Mouse (Mus musculus) G1E (cell line): ENCODE measurements around the gene Dusp11.

Source experiments
- CTCF ChIP-seq: IDR thresholded peaks from 2 replicates; pipeline ENCODE4 v1.5.1; 2012; ENCODE audit warnings: low read depth, low read length, inconsistent platforms, mixed read lengths
- GATA1 ChIP-seq: IDR thresholded peaks from 2 replicates; pipeline ENCODE4 v1.6.1; 2012; ENCODE audit warnings: borderline replicate concordance, low read length, inconsistent platforms, mixed read lengths
- TAL1 ChIP-seq: conservative IDR thresholded peaks from 2 replicates; pipeline ENCODE4 v1.6.1; 2012; ENCODE audit warnings: low read depth, low read length, inconsistent platforms, mixed read lengths

DNA sequence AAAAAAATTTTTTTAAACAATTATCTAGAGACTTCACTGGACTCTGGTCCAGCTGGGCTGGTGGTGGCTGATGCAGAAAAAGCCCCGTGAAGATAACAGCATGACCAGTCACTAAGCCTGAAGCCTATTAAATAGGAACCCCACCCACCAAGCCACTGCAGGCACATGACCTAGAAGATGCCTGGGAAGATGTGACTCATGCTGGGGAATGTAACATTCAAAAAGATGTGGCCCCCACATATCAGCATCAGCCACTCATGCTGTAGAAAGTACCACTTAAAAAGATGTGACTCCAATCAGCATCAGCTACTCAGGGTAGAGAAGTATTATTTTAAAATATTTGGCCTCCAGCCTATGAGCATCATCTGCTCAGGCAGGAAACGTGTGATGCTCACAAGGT is 8.4 kb upstream of the Dusp11 start:
- TF ChIP-seq TAL1 = no peak
- no peak for TF ChIP-seq CTCF
- TF ChIP-seq GATA1 = no peak
